Mouse (Mus musculus) NIH3T3 (cell line): ENCODE measurements at regions not wholly inside any gene's neighbourhood (a gene's known extent, or its start where the extent isn't known, plus 50 kb on each side); places are given as distances from the start of the nearest gene placed in this dataset.
"Not testable (repeated sequence)": the region's sequence is repeated elsewhere in the genome, so short reads cannot be mapped to it uniquely, and the experiment has no call there.

Experiments used
- DNase-seq: peaks from one replicate; pipeline ENCODE4 v3.0.0-alpha.2; 2012; ENCODE audit warnings: low read depth

DNA sequence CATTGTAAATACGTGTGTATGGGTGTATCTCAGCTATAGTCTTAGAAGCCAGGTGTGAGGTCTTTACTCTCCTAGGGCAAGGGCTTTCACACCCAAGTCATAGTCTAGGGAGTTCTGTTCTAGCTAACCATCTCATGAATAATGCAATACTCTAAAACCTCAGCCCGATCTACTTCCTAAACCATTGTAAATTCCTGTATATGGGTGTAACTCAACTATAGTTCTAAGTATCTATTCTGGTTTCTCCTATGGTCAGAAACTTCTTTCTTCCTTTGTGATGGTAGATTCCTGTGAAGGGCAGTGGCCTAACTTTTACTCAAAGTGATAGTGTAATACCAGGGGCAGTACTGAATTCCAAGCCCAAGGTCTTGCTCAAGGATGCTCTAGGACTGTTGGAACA lies 58.7 kb upstream of the Srd5a3 start:
- not testable (repeated sequence) for DNase-seq

DNA sequence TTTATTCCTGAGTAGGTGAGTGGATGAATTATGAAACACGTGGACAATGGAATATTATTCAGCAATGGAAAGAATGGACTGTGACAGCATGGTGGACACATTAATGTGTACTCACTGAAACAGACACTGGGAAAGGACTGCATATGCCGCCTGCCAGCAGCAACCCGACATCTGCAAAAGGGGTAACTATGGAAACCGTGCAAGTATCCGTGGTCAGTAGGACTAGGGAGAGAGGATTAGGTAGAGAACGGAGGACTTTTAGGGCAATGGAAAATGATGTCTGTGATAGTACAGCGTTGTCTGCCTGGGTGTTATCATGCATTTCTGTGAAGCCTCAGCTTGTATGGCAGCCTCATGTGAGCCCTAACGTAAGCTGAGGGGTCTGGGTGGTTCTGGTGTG lies 59.6 kb upstream of the Srd5a3 start:
- no peak for DNase-seq

- DNase-seq = no peak
Measured at GRCm38 (mm10) chr5:76079204-76080025, 60.7 kb upstream of the Srd5a3 start.

- no peak for DNase-seq
Measured at GRCm38 (mm10) chr5:76078485-76078884, 61.6 kb upstream of the Srd5a3 start.

GRCm38 (mm10) chr5:76076283-76076682 lies 63.8 kb upstream of the Srd5a3 start:
- no peak for DNase-seq

- peak; percentile 29 for DNase-seq
Measured at GRCm38 (mm10) chr5:76075401-76075800, 64.7 kb upstream of the Srd5a3 start.

- DNase-seq = no peak
Measured at GRCm38 (mm10) chr5:76067881-76068280, 72.2 kb upstream of the Srd5a3 start.

- DNase-seq = peak; percentile 12
Measured at GRCm38 (mm10) chr5:76067231-76067630, 72.8 kb upstream of the Srd5a3 start.

DNA sequence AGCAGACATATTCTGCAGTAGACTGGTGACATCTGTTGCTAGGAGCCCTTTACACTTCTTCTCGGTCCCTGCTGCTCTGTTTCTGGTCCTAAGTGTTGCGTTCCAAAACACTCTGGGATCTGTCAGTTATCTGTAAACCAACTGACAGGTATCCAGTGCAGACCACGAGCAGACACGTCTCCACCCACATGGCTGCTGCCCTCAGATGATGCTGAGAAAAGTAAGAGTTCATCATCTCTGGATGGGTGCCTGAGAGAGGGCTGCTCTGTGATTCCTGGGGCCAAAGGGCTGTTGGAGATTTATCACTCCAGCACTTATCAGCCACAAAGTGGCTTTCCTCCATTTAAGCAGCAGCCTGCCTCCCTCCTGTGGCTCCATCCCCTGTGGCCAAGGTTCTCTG lies 74.3 kb upstream of the Srd5a3 start:
- DNase-seq = no peak

DNA sequence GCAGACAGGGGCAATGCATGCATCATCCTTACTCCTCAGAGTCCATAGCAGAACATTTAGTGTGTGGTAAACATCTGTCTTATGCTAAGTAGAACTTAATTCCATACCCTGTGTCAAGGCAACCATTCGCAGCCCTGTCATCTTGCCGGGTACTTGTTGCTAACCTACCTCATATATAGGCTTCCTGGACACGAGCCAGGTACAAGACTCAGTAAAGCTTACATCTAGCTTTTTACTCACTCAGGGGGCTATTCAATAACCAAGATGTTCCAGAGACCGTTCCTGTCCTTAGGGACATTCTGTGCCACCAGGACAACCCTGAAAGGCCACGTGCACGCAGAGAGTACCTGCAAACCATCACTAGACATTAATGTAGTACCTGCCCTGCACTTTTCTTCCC lies 74.8 kb upstream of the Srd5a3 start:
- no peak for DNase-seq

GRCm38 (mm10) chr5:76064686-76065085 lies 75.4 kb upstream of the Srd5a3 start:
- no peak for DNase-seq

DNA sequence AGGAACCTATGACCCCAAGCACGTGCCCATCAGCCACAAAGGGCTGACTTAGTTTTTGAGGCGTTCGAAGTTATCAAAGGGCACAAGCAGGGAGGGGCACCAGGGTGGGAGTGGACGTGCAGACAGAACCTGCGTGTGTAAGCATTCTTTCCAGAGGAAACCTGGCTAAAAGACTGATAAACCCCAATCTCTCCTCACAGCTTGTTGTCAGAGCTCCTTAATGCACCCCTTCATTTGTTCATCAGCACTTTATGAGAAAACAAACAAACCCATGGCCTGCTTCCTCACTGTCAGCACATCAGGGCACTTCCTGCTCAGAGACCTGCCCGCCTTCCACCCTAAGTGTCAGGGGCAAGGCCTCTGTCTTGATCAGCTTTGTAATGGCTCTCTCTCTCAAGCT lies 76.6 kb upstream of the Srd5a3 start:
- DNase-seq = no peak

GRCm38 (mm10) chr5:76058011-76058410 lies 79.8 kb upstream of the Kdr start:
- DNase-seq = no peak

DNA sequence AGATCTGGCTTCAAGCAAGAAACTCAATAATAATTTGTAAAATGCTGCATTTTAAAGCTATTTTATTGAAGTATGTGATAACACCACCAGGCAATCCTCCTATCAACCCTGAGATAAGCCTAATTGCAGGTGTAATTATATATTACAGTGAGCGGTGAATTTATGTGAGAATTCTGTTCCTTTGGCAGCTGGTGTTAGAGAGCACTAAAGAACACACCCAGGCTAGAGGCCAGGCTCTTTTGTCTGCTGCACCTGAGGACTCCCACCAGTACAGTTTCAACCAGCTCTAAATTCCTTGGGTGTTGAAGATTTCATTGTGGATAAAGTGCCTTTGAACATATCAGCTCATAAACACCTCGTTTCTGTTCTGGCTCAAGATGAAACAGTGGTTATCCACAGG lies 77.6 kb upstream of the Kdr start:
- DNase-seq = no peak

DNA sequence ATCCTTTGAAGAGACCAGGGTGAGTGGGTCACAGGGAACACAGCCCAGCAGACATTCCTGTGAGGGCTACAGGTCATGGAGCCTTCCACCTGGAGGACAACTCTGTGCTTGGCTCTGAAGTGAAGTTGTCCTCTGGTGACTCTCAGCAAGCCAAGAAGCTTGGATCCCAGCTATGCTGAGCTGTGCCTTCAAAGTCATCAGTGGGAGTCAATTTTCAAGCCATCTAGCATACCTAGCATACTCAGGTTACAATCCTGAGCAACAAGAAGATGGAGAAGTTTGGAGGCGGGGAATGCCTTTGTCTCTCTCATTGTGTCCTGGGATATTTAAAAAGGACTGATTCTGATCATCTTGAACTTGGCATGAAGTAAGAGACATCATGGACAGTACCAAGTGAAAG lies 74.5 kb upstream of the Kdr start:
- DNase-seq = no peak

- DNase-seq = no peak
Measured at GRCm38 (mm10) chr5:76051658-76052057, 73.4 kb upstream of the Kdr start.

DNA sequence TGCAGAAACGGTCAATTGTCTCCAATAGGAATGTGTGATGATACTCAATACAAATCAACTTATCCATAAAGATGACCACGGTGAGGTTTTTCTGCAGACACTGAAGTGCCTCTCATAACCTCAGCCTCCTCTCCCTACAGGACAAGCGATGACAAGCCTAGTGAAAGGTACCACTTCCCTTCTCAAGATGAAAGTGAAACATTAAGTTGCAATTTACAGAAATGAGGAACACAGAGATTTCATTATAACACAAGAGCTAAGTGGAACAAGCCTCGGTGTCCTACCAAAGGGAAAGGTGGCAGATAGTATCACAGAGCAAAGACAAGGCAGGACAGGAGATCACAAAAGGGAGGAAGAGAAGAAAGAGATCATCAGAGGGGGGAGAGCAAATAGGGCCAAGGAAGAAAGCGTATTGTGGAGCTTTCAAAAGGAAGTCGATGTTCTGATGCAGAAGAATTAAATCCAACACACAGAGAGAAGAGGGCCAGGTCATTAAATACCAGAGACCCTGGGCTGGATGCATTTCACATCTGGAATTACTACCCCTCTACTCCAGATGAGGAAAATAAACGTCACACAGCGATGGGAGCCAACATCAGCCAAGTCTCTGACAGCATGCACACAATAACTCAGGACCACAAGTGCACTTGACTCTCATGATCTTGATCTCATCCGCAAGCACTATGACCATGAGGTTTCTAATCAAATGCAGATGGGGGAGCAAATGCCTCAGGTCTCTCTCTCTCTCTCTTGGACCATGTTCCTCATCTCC lies 70.0 kb upstream of the Kdr start:
- peak; percentile 31 for DNase-seq

DNA sequence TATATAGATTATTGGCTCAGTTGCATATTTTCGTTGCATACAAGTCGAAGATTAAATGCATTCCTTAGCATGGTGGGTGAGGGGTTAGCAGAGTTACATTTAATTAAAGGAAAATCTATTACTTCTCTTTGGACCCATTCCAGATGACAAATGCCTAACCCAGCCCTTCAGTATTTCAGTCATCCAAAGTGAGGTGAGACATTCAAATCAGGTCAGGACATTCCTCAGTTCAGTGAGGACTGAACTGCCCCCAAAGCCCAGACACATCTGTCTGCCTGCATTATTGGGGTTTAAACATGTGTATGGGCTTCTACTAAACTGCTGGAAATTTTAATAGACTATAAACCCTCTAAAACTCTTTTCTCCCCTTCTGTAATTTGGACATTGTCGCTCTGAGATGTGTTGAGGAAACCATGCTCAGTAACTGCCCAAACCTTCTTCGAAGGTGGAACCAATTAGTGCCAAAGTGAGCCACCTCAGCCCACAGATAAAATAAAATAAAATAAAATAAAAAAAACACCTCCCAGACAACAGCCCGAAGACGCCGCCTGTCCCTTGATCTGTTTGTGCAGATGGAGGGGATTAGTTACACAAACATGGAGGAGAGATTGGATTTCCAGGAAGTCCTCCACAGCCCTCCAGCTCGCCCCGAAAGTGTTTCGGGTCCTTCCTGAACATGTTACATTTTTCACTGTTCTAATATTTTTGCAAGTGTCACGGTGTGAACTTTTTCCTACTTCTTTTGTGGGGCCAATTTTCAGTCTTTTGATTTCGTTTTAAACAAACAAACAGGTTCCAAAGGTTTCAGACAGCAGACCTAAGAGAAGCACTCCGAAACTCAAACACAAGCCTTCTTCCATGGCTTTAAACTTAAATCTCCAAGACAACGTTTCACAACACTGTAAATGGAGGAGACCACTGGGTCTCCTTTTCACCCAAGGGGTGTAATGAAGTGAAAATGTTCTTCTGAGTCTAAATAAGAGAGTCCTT lies 65.6 kb upstream of the Kdr start:
- no peak for DNase-seq

DNA sequence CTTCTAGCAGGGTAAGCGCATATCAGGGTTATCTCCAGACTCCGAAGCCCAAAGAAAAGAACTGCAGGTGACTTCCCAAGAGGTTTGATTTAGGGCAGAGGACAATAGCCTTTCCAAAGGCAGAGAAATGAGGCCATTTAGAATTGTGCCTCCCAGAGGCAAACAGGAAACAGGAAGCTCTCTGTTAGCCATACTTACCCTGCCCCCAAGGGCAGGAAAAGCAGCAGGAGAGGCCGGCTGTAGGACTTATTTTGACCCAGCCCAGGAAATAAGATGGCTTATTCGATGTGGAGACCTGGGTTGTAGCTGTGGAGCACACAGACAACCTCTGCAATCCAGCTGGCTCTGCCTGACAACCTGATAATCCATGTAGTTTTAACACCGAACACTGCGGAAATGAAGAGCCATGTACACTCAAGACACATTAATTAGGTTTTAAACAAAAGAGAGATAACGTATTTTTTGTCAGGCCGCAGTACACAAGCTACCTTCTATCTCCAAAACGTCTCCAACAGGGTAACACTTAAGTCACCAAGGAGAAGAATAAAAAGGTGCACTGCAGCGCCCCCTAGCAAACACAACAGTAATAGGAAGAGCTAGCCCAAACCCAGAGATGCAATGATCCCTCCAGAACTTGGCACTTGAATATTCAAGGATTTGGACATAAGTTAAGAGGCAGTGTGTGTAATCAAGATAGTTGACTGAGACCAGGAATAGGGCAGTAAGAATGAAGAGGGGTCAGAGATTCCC lies 62.4 kb upstream of the Kdr start:
- DNase-seq = peak; percentile 21

GRCm38 (mm10) chr5:76028729-76029128 lies 50.5 kb upstream of the Kdr start:
- no peak for DNase-seq
